Mouse (Mus musculus) limb, embryonic 14.5 days (tissue): ENCODE results near the gene Kif13a. TPM values are rescaled to one million over a fixed set of nuclear protein-coding genes. Genes with fewer than 3 reads are reported as not detected.

ENCODE experiments used
- ATAC-seq: fragments of 200-750 bp; cut with Nextera tagmentation; 2 replicates; pipeline ENCODE4 v1.8.0; 2017; ENCODE audit warnings: low read depth, moderate number of reproducible peaks, moderate TSS enrichment; ENCODE audit not compliant: low FRiP score
- DNase-seq: peaks from one replicate; pipeline ENCODE4 v3.0.0-alpha.2; 2015; ENCODE audit warnings: low spot score
- H3K27ac ChIP-seq: fragments of 300-500 bp; sonication (generic); replicated peaks from 2 replicates; pipeline ENCODE4 v1.5.1; 2014; ENCODE audit warnings: low read depth, mild to moderate bottlenecking, low read length, moderate library complexity, mixed read lengths
- H3K27me3 ChIP-seq: fragments of 300-500 bp; sonication (generic); 2 replicates; pipeline ENCODE4 v1.6.1; 2014; ENCODE audit warnings: low read length, mixed read lengths; ENCODE audit not compliant: control insufficient read depth, insufficient read depth
- H3K36me3 ChIP-seq: fragments of 300-500 bp; sonication (generic); 2 replicates; pipeline ENCODE4 v1.6.1; 2014; ENCODE audit warnings: mild to moderate bottlenecking, low read length, moderate library complexity, mixed read lengths; ENCODE audit not compliant: control insufficient read depth, insufficient read depth
- H3K4me1 ChIP-seq: fragments of 300-500 bp; sonication (generic); 2 replicates; pipeline ENCODE4 v1.6.1; 2014; ENCODE audit warnings: antibody characterized with exemption, low read length, mixed read lengths; ENCODE audit not compliant: control insufficient read depth, insufficient read depth
- H3K4me2 ChIP-seq: fragments of 300-500 bp; sonication (generic); replicated peaks from 2 replicates; pipeline ENCODE4 v1.6.1; 2014; ENCODE audit warnings: low read depth, mild to moderate bottlenecking, low read length, moderate library complexity; ENCODE audit not compliant: severe bottlenecking
- H3K4me3 ChIP-seq: fragments of 300-500 bp; sonication (generic); replicated peaks from 2 replicates; pipeline ENCODE4 v1.5.1; 2014; ENCODE audit warnings: low read length
- H3K9ac ChIP-seq: fragments of 300-500 bp; sonication (generic); 2 replicates; pipeline ENCODE4 v1.6.1; 2014; ENCODE audit warnings: mild to moderate bottlenecking, low read depth, low read length, moderate library complexity; ENCODE audit not compliant: severe bottlenecking
- H3K9me3 ChIP-seq: fragments of 300-500 bp; sonication (generic); 2 replicates; pipeline ENCODE4 v1.6.1; 2016; ENCODE audit warnings: low read length; ENCODE audit not compliant: control insufficient read depth
- POLR2A ChIP-seq: fragments of 200-500 bp; IDR thresholded peaks from 2 replicates; pipeline ENCODE4 v1.8.0; 2012; ENCODE audit warnings: inconsistent platforms, mild to moderate bottlenecking, moderate library complexity, borderline replicate concordance; ENCODE audit not compliant: insufficient read depth, insufficient read length; ENCODE audit errors: extremely low read depth
- WGBS: fragments of 180-500 bp; shearing (Covaris S2); extraction: QIAGEN DNeasy Blood & Tissue Kit; methylation state at CpG from one replicate; pipeline ENCODE4 v1.1.7; 2014; 5-methylcytosine and 5-hydroxymethylcytosine counted together
- polyA plus RNA-seq, 2 experiments: library from polyadenylated mRNA; depleted of rRNA in 1 of 2; stranded (reverse) in 1 of 2; unstranded in 1 of 2; fragments of >200 nt; fragmentation: Nextera tagmentation in 1 of 2; extraction: Ambion mirVana in 1 of 2; gene quantifications; 2 replicates each; pipeline versions ENCODE4 v1.2.1 to v1.2.3; 2012 to 2014

The Kif13a gene
- polyA plus RNA-seq, 2 experiments = 27.6 to 28.7 TPM

DNA sequence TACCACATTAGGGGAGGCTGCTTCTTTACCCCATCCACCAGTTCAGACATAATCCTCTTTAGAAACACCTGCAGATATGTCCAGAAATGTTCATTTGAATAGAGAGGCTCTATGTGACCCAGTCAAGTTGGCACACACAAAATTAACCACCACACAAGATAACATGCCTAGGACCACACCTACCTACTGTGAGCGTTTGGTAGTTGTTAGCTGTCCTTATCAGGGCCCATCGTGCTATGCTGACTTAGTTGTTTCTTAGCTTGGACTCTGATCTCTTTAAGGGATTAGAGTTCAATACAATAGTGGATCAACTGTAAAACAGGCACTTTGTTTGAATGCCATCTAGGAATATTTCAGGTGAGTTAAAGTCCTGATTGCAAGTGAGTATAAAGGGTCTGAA is 20.1 kb upstream of the Kif13a start:
- Histone ChIP-seq H3K4me1 (peaks cover 7% of the 10 kb centered on the region; the same call in 1 of the 2 replicates), H3K4me2 (no peak overlapping the region), H3K4me3 (no peak overlapping the region), H3K9me3 (peaks cover 4% of the 10 kb centered on the region; the same call in 1 of the 2 replicates), H3K27ac (no peak overlapping the region), H3K27me3 (no peaks in the 10 kb centered on the region), H3K9ac (no peak overlapping the region), H3K36me3 (no peaks in the 10 kb centered on the region)
- WGBS = 98% methylated on average over 2 of the region's 2 CpGs
- DNase-seq (no peak), ATAC-seq (no peak)
- TF ChIP-seq POLR2A = no peak

DNA sequence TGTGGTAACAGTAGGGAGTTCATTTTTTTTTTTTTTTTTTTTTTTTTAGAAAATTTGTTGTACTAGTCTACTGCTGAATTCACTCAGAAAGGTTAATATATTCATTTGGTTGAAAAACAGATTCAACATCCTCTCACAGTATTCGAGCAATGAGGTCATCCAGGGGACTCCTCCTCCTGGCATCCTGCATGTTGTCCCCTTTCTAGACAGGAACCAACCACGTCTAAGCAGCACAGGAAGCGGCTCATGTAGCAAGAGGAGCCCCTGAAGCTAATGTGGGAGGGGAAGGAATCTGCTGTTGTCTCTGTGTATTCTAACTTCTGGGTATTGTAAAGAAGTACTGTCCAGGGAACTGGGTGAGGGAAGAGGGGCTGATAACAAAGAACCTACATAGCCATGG is 18.4 kb upstream of the Kif13a start:
- 78% methylated on average over 3 of the region's 3 CpGs for WGBS

DNA sequence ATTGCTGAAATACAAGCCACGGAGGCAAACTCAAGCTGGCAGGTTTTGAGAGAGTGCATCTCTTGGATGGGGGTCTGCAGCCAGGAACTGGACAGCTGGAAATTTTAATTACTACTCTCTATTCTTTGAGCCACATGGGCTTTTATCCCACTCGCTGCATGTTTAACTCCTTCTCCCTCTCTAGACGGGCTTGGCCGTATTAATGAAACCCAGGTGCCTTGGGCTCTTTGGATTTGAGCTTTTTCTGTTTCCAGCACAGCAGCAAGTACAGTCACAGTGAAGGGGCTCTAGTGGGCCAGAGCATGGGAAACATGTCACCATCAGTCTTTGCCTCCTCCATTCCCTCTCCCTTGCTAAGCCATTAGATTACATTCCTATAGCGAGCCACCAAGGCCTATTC is 16.4 kb upstream of the Kif13a start:
- no peak for TF ChIP-seq POLR2A
- Histone ChIP-seq H3K27ac (no peak overlapping the region), H3K4me2 (no peak overlapping the region), H3K4me3 (no peak overlapping the region), H3K4me1 (peaks cover 10% of the 10 kb centered on the region; the same call in 1 of the 2 replicates), H3K27me3 (no peaks in the 10 kb centered on the region), H3K9me3 (peaks cover 4% of the 10 kb centered on the region; the same call in 1 of the 2 replicates), H3K9ac (no peak overlapping the region), H3K36me3 (no peaks in the 10 kb centered on the region)
- no peak for DNase-seq
- no peak for ATAC-seq
- 12% methylated on average over 5 of the region's 5 CpGs for WGBS

More for the DNA sequence above, 18.4 kb upstream of the Kif13a start:
- no peaks in the 10 kb centered on the region for H3K27me3 ChIP-seq
- no peak for DNase-seq
- no peak overlapping the region for H3K27ac ChIP-seq
- no peak overlapping the region for H3K9ac ChIP-seq
- no peak for ATAC-seq
- H3K4me3 ChIP-seq = no peak overlapping the region
- no peak for TF ChIP-seq POLR2A
- H3K9me3 ChIP-seq = peaks cover 4% of the 10 kb centered on the region; the same call in 1 of the 2 replicates
- H3K4me1 ChIP-seq = peaks cover 10% of the 10 kb centered on the region; the same call in 1 of the 2 replicates
- no peak overlapping the region for H3K4me2 ChIP-seq
- no peaks in the 10 kb centered on the region for H3K36me3 ChIP-seq

DNA sequence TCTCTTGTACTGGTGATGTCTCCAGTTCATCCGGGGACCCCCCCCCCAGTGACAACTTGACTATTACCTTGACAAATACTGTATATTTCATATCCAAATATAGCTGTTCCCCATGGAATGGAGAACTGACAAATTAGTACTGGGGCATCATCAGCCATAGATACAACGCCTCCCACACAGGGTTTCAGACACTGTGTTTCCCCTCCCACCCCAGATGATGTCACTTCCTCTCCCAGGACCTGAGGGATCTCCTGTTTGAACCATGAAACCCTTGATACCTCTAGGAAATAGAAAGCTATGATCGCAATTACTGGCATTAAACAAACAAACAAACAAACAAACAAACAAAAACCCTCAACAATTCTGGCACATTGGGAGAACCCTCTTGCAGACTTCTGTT is 15.6 kb upstream of the Kif13a start:
- WGBS = 80% methylated on average over 3 of the region's 3 CpGs
- Histone ChIP-seq H3K9me3 (peaks cover 2% of the 10 kb centered on the region; the same call in 1 of the 2 replicates), H3K4me2 (no peak overlapping the region), H3K4me1 (peaks cover 10% of the 10 kb centered on the region; the same call in 1 of the 2 replicates), H3K9ac (no peak overlapping the region), H3K4me3 (no peak overlapping the region), H3K27me3 (no peaks in the 10 kb centered on the region), H3K36me3 (no peaks in the 10 kb centered on the region), H3K27ac (no peak overlapping the region)
- no peak for ATAC-seq
- DNase-seq = no peak
- TF ChIP-seq POLR2A = no peak

GRCm38 (mm10) chr13:46943294-46943693 is 13.6 kb upstream of the Kif13a start:
- ATAC-seq = no peak
- no peak for DNase-seq
- Histone ChIP-seq H3K27ac (no peak overlapping the region), H3K36me3 (no peaks in the 10 kb centered on the region), H3K9me3 (no peaks in the 10 kb centered on the region), H3K4me1 (peaks cover 10% of the 10 kb centered on the region; the same call in 1 of the 2 replicates), H3K27me3 (no peaks in the 10 kb centered on the region), H3K9ac (no peak overlapping the region), H3K4me2 (no peak overlapping the region), H3K4me3 (no peak overlapping the region)
- no peak for TF ChIP-seq POLR2A

GRCm38 (mm10) chr13:46934116-46934515 is 4.4 kb upstream of the Kif13a start:
- no peak for TF ChIP-seq POLR2A
- Histone ChIP-seq H3K9ac (no peak overlapping the region), H3K4me2 (no peak overlapping the region), H3K4me1 (peaks cover 4% of the 10 kb centered on the region; the same call in 1 of the 2 replicates), H3K27me3 (0 out of 2 replicates have a peak, but pooled peaks cover 3% of the 10 kb centered on the region), H3K27ac (no peak overlapping the region), H3K9me3 (no peaks in the 10 kb centered on the region), H3K4me3 (no peak overlapping the region), H3K36me3 (no peaks in the 10 kb centered on the region)
- ATAC-seq (no peak), DNase-seq (no peak)
- WGBS = 76% methylated on average over 10 of the region's 10 CpGs
